Mouse (Mus musculus) ES-Bruce4 (cell line): ENCODE data around the gene Lsm10.

Source experiments
- CTCF ChIP-seq: IDR thresholded peaks from one replicate; pipeline ENCODE4 v1.8.1; 2011; ENCODE audit warnings: low read depth, low read length
- POLR2A ChIP-seq: IDR thresholded peaks from one replicate; pipeline ENCODE4 v1.8.1; 2011; ENCODE audit warnings: low read length; ENCODE audit not compliant: insufficient read depth

DNA sequence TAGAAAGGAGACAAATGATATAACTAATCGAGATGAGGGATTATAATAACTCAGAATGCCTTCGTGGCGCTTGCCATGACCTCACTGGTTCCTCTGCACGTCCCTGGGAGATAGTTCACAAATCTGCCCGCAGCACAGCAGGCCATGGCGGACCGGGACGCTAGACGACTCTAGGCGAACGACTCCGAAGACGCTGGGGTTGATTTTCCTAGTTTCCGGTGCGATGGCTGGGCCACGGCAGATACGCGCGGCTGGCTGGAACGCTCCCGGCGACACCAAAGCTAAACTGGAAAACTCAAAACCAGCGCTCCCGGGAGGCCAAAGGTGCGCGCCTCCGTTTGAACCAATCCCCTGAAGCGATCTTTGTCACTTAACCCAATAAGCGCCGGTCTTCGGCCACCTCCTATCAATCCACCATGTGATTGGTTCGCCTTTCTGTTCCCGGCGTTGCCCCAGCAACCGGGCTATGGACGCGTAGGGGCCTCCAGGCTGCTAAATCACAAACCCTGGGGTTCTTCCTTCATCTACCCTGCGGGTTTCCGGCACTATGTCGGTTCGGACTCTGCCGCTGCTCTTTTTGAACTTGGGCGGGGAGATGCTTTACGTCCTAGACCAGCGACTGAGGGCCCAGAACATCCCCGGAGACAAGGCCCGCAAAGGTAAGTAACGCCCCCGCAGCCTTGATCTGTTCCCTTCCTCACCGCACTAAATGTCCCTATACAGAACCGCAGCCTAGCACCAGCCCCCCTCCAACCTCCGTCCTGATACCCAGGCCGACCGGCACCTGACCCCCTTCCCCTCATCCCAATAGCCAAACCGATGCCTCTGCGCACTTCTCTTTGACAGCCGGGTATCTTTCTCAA, 38.1 kb upstream of the Lsm10 start, which contains the start of gene Oscp1:
- TF ChIP-seq POLR2A (no peak), CTCF (no peak)
